Mouse (Mus musculus) liver, embryonic 14.5 days (tissue): Measurements from ENCODE around the gene Rock2. TPM values are rescaled to one million over a fixed set of nuclear protein-coding genes. Genes with fewer than 3 reads are reported as not detected.

Source experiments
- ATAC-seq: fragments of 200-750 bp; cut with Nextera tagmentation; 2 replicates; pipeline ENCODE4 v1.8.0; 2017; ENCODE audit warnings: moderate number of reproducible peaks, mild to moderate bottlenecking, moderate library complexity; ENCODE audit not compliant: insufficient read depth
- DNase-seq, 3 experiments: peaks; one replicate each; pipeline ENCODE4 v3.0.0-alpha.2; 2012 to 2013; ENCODE audit warnings: low read depth in 3 of 3, low spot score in 3 of 3
- H3K27ac ChIP-seq: fragments of 300-500 bp; sonication (generic); 2 replicates; pipeline ENCODE4 v1.5.1; 2014; ENCODE audit warnings: moderate library complexity, mild to moderate bottlenecking, control low read depth, inconsistent platforms
- H3K27me3 ChIP-seq: fragments of 300-500 bp; sonication (generic); 2 replicates; pipeline ENCODE4 v1.6.1; 2014; ENCODE audit warnings: mild to moderate bottlenecking, low read length, moderate library complexity; ENCODE audit not compliant: control insufficient read depth, insufficient read depth
- H3K36me3 ChIP-seq: fragments of 300-500 bp; sonication (generic); replicated peaks from 2 replicates; pipeline ENCODE4 v1.6.1; 2014; ENCODE audit warnings: low read depth; ENCODE audit not compliant: control insufficient read depth, insufficient read depth
- H3K4me1 ChIP-seq, 2 experiments: fragments of 200-500 bp in 1 of 2; fragments of 300-500 bp in 1 of 2; sonication (generic) in 1 of 2; replicated peaks; 2 replicates each; pipeline ENCODE4 v1.6.1; 2012 to 2014; ENCODE audit warnings: antibody characterized with exemption in 1 of 2, inconsistent platforms in 1 of 2, low read length in 1 of 2; ENCODE audit not compliant: control insufficient read depth in 2 of 2, insufficient read depth in 2 of 2
- H3K4me2 ChIP-seq: fragments of 300-500 bp; sonication (generic); 2 replicates; pipeline ENCODE4 v1.6.1; 2014; ENCODE audit warnings: low read depth, mild to moderate bottlenecking, control low read depth, moderate library complexity
- H3K4me3 ChIP-seq, 2 experiments: fragments of 200-500 bp in 1 of 2; fragments of 300-500 bp in 1 of 2; sonication (generic) in 1 of 2; 2 replicates each; pipeline ENCODE4 v1.5.1; 2012 to 2014; ENCODE audit warnings: low read depth in 2 of 2, low read length in 2 of 2, mild to moderate bottlenecking in 2 of 2, control low read depth in 1 of 2, inconsistent platforms in 1 of 2, moderate library complexity in 1 of 2; ENCODE audit not compliant: insufficient read depth in 1 of 2
- H3K9ac ChIP-seq: fragments of 300-500 bp; sonication (generic); replicated peaks from 2 replicates; pipeline ENCODE4 v1.6.1; 2014; ENCODE audit warnings: mild to moderate bottlenecking, control low read depth, moderate library complexity
- H3K9me3 ChIP-seq: fragments of 300-500 bp; sonication (generic); 2 replicates; pipeline ENCODE4 v1.6.1; 2016; ENCODE audit warnings: low read length, mixed read lengths; ENCODE audit not compliant: control insufficient read depth
- CTCF ChIP-seq: IDR thresholded peaks from 2 replicates; pipeline ENCODE4 v1.5.1; 2016; ENCODE audit warnings: antibody characterized with exemption, low read depth, control low read depth
- EP300 ChIP-seq: IDR thresholded peaks from 2 replicates; pipeline ENCODE4 v1.6.1; 2016; ENCODE audit warnings: antibody characterized with exemption, low read depth
- WGBS: fragments of 180-500 bp; shearing (Covaris S2); extraction: QIAGEN DNeasy Blood & Tissue Kit; methylation state at CpG from one replicate; pipeline ENCODE4 v1.1.7; 2014; ENCODE audit not compliant: insufficient replicate concordance; 5-methylcytosine and 5-hydroxymethylcytosine counted together
- polyA plus RNA-seq, 2 experiments: library from polyadenylated mRNA; depleted of rRNA in 1 of 2; stranded (reverse) in 1 of 2; unstranded in 1 of 2; fragments of >200 nt; fragmentation: Nextera tagmentation in 1 of 2; extraction: Ambion mirVana in 1 of 2; gene quantifications; 2 replicates each; pipeline versions ENCODE4 v1.2.1 to v1.2.3; 2012 to 2014

Gene Rock2
- polyA plus RNA-seq, 2 experiments: 5.1 to 5.7 TPM

DNA sequence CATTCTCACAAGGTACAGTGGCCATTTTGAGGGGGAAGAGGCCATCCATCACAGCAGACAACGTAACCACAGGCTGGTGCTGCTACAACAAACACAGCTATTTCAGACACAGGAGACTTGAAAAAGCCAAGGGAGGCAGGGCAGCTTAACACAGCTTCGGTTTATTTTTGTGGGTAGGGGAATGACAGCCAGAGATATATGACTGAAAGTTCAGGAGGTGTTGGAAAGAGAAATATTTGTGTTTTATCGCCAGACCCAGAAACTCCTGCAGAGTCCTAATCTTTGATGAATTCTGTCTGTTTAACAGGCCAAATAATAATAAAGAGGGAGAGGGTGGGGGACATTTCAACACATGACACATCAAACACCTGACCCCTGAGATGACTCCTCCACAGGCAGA is 28.2 kb upstream of the Rock2 start:
- no peak for DNase-seq
- no peaks in the 10 kb centered on the region for H3K27me3 ChIP-seq
- no peak overlapping the region for H3K9ac ChIP-seq
- H3K36me3 ChIP-seq: no peaks in the 10 kb centered on the region
- no peak overlapping the region for H3K27ac ChIP-seq
- peaks cover 0 to 29% of the 10 kb centered on the region in 2 experiments; a peak in 3 of 4 replicates for H3K4me1 ChIP-seq
- no peaks in the 10 kb centered on the region for H3K9me3 ChIP-seq
- TF ChIP-seq EP300 (no peak), CTCF (no peak)
- 7% methylated on average over 3 of the region's 3 CpGs for WGBS
- no peak overlapping the region for H3K4me3 ChIP-seq
- ATAC-seq: no peak; the same call in 1 of the 2 replicates
- H3K4me2 ChIP-seq: no peak overlapping the region

DNA sequence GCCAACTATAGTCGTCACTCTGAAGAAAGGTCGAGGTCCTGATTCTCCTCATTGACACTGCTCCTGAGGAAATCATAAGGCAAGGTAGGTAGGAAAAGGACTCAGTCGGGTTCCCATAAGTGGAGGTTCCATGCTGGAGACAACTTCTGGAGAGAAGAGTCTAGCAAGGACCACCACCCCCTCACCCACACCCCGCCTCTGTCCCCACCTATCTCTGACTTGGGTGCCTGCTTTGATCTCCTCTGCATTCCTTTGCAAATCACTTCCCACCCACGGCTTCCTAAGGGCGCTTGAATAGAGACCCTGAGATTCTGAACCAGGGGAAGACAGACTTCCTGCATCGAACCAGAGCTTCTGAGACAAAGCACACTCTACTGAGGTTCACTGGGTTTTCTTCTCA is 27.4 kb upstream of the Rock2 start:
- no peak overlapping the region for H3K9ac ChIP-seq
- DNase-seq: no peak

DNA sequence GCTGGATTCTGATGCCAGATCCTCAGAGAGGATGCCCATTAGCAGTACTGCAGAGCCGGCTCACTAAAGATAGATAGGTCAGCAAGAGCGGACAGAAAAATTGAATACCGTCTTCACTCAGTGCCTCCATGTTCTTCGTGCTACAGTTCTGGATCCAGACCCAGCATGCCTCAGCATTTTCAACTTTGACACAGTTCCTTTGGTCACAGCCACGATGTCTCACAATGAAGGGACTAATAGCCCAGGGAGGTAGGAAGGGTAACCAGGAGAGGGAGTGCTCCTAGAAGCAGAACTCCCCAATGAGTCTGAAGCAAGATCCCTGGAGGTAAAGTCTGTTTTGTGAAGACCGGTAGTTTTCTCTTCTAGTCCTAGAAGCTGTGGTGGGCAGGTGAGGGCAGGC is 26.1 kb upstream of the Rock2 start:
- DNase-seq (no peak), ATAC-seq (no peak)
- no peaks in the 10 kb centered on the region for H3K36me3 ChIP-seq
- H3K4me1 ChIP-seq: peaks cover 0 to 29% of the 10 kb centered on the region in 2 experiments; a peak in 3 of 4 replicates
- H3K27me3 ChIP-seq: no peaks in the 10 kb centered on the region
- TF ChIP-seq CTCF (no peak), EP300 (no peak)
- no peak overlapping the region for H3K4me3 ChIP-seq
- H3K9ac ChIP-seq: no peak overlapping the region
- no peak overlapping the region for H3K27ac ChIP-seq
- H3K4me2 ChIP-seq: no peak overlapping the region
- WGBS: 63% methylated on average over 6 of the region's 6 CpGs
- H3K9me3 ChIP-seq: no peaks in the 10 kb centered on the region

More for the DNA sequence above, 27.4 kb upstream of the Rock2 start:
- no peak overlapping the region for H3K27ac ChIP-seq
- H3K9me3 ChIP-seq: no peaks in the 10 kb centered on the region
- H3K4me3 ChIP-seq: no peak overlapping the region
- H3K4me1 ChIP-seq: peaks cover 0 to 29% of the 10 kb centered on the region in 2 experiments; a peak in 3 of 4 replicates
- no peak for ATAC-seq
- 53% methylated on average over 7 of the region's 7 CpGs for WGBS
- TF ChIP-seq CTCF (no peak), EP300 (no peak)
- H3K36me3 ChIP-seq: no peaks in the 10 kb centered on the region
- no peak overlapping the region for H3K4me2 ChIP-seq
- no peaks in the 10 kb centered on the region for H3K27me3 ChIP-seq

DNA sequence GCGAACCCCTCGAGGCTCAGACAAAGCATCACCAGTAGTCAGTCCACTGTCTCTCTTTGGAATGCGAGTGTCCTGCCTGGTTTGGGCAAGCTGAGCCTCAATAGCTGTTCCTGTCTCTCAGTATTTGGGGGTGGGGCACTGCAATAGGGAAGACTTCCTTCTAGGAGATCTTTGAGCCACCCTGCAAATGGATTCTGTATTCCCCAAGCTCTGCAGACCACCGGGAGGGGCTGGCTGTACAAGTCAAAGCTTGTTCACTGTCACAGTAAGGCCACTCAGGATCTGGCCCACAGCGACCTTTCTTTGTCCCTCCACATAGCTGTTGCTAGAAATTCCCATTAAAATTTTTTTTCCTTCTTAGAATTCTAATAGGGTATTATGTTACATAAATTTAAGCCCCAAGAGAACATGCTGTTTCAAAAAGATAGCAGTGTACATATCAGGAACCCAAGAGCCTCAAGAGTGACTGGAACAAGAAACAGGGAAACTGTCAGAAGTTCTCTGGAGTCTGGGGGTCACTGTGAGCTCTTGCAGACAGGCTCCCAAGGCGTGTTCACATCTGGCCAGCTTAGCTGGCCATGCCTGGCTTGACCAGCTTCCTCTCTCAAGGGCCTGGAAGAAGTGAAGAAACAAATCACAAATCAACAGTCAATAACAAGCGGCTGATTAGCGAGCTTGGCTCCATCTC is 25.5 kb upstream of the Rock2 start:
- H3K27ac ChIP-seq: no peak overlapping the region
- no peak for ATAC-seq
- WGBS: 52% methylated on average over 8 of the region's 8 CpGs

DNA sequence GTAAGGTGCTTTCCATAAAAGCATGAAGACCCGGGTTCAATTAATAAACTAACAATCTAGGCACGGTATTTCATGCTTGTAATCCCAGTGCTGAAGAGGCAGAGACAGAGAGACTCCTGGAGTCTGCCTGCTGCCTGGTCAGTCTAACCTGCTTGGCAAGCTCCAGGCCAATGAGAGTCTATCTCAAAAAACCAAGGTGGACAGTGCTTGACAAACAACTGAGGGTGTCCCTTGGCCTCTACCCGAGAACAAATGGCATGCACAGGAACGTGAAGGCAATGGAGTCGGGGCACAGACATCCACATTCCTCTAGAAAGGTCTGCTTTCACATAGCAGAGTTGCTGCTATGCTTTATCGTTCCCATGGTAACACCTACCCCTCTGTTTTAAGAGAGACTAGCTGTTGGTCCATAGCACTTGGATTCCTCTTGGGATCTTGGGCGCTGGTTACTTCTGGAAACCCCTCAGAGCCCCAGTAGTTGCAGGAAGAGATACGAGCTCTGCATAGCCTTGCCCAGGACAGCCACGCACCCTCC is 24.8 kb upstream of the Rock2 start:
- ATAC-seq (no peak), DNase-seq (no peak)
- Histone ChIP-seq H3K27me3 (no peaks in the 10 kb centered on the region), H3K9me3 (no peaks in the 10 kb centered on the region), H3K4me3 (no peak overlapping the region), H3K4me1 (peaks cover 0 to 36% of the 10 kb centered on the region in 2 experiments; a peak in 3 of 4 replicates), H3K4me2 (no peak overlapping the region), H3K36me3 (no peaks in the 10 kb centered on the region), H3K27ac (no peak overlapping the region), H3K9ac (no peak overlapping the region)
- TF ChIP-seq EP300 (no peak), CTCF (no peak)
- WGBS: 42% methylated on average over 9 of the region's 9 CpGs

More for the DNA sequence above, 25.5 kb upstream of the Rock2 start:
- Histone ChIP-seq H3K4me1 (peaks cover 0 to 29% of the 10 kb centered on the region in 2 experiments; a peak in 3 of 4 replicates), H3K4me3 (no peak overlapping the region), H3K9ac (no peak overlapping the region), H3K9me3 (no peaks in the 10 kb centered on the region), H3K4me2 (no peak overlapping the region), H3K27me3 (no peaks in the 10 kb centered on the region), H3K36me3 (no peaks in the 10 kb centered on the region)
- TF ChIP-seq EP300 (no peak), CTCF (no peak)
- DNase-seq: no peak
